Mouse (Mus musculus) hindbrain, embryonic 16.5 days (tissue): Measurements from ENCODE around the gene Siva1. TPM values are rescaled to one million over a fixed set of nuclear protein-coding genes. Genes with fewer than 3 reads are reported as not detected.

Experiments
- ATAC-seq: fragments of 200-750 bp; cut with Nextera tagmentation; 2 replicates; pipeline ENCODE4 v1.8.0; 2017; ENCODE audit warnings: moderate TSS enrichment, moderate library complexity
- H3K27ac ChIP-seq: fragments of 300-500 bp; sonication (generic); 2 replicates; pipeline ENCODE4 v1.5.1; 2014; ENCODE audit warnings: low read depth, mild to moderate bottlenecking, control low read depth, low read length, moderate library complexity
- H3K27me3 ChIP-seq: fragments of 300-500 bp; sonication (generic); replicated peaks from 2 replicates; pipeline ENCODE4 v1.6.1; 2014; ENCODE audit warnings: low read length; ENCODE audit not compliant: control insufficient read depth, insufficient read depth
- H3K36me3 ChIP-seq: fragments of 300-500 bp; sonication (generic); 2 replicates; pipeline ENCODE4 v1.6.1; 2014; ENCODE audit warnings: mild to moderate bottlenecking, low read length, moderate library complexity, mixed read lengths; ENCODE audit not compliant: control insufficient read depth, insufficient read depth
- H3K4me1 ChIP-seq: fragments of 300-500 bp; sonication (generic); 2 replicates; pipeline ENCODE4 v1.6.1; 2014; ENCODE audit warnings: low read depth, low read length; ENCODE audit not compliant: control insufficient read depth, insufficient read depth
- H3K4me2 ChIP-seq: fragments of 300-500 bp; sonication (generic); 2 replicates; pipeline ENCODE4 v1.6.1; 2014; ENCODE audit warnings: mild to moderate bottlenecking, low read length, control low read depth, moderate library complexity
- H3K4me3 ChIP-seq: fragments of 300-500 bp; sonication (generic); 2 replicates; pipeline ENCODE4 v1.5.1; 2014; ENCODE audit warnings: mild to moderate bottlenecking, low read length, control low read depth, moderate library complexity
- H3K9ac ChIP-seq: fragments of 300-500 bp; sonication (generic); 2 replicates; pipeline ENCODE4 v1.6.1; 2014; ENCODE audit warnings: low read depth, mild to moderate bottlenecking, control low read depth, low read length, moderate library complexity
- H3K9me3 ChIP-seq: fragments of 300-500 bp; sonication (generic); 2 replicates; pipeline ENCODE4 v1.6.1; 2014; ENCODE audit warnings: mild to moderate bottlenecking, low read length, moderate library complexity; ENCODE audit not compliant: control insufficient read depth
- whole genome bisulfite sequencing: fragments of 180-500 bp; shearing (Covaris S2); extraction: QIAGEN DNeasy Blood & Tissue Kit; methylation state at CpG from one replicate; pipeline ENCODE4 v1.1.7; 2014; 5-methylcytosine and 5-hydroxymethylcytosine counted together
- polyA plus RNA-seq: library from polyadenylated mRNA; unstranded; fragments of >200 nt; fragmentation: Nextera tagmentation; extraction: Ambion mirVana; gene quantifications from 2 replicates; pipeline ENCODE4 v1.2.1, GENCODE M21; 2015

Siva1 gene
- polyA plus RNA-seq, 1 experiment from 2014 or later = 48.1 TPM

GRCm38 (mm10) chr12:112667619-112668297 lies 23.3 kb downstream of the Siva1 start:
- Histone ChIP-seq H3K4me1 (peaks cover 71% of the 10 kb centered on the region), H3K9ac (0 out of 2 replicates have a peak overlapping the region, but pooled peaks have one; percentile 23)
- WGBS = 70% methylated on average over 10 of the region's 10 CpGs

DNA sequence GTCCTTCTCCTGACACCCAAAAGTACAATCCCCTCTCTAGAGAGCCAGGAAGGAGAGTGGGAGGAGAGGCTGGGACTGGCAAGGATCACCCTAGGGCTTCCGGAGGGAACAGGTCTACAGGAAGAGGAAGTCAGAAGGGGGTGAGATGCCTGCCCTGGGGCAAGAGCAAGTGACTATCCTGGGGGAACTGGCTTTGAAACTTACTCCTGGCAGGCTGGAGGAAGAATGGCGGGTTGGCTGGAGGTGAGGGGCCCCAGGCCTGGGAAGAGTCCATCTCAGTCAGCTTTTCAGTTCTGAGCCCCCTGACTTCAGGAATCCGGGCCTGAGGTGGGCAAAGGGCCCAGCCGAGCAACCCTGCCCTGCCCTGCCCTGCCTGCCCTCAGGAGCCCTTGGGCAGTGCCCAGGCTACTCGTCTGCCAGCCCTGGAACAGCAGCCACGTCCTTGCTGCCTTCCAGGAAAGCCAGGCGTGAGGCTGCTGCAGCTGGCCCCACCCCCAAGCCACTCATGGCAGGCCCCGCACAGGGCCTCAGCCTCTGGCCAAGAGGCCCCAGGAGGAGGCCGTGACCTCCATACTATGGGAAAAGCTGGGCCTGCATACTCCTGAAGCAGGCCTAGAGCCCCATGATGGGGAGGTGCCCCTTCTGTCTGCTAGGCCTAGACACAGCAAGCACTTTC lies 26.4 kb downstream of the Siva1 start:
- no peak for ATAC-seq
- Histone ChIP-seq H3K4me2 (peak overlapping the region; percentile 98), H3K27me3 (no peaks in the 10 kb centered on the region), H3K9ac (no peak overlapping the region), H3K4me1 (peaks cover 56% of the 10 kb centered on the region), H3K4me3 (no peak overlapping the region), H3K9me3 (no peaks in the 10 kb centered on the region), H3K27ac (peak overlapping the region; percentile 16; the same call in 1 of the 2 replicates), H3K36me3 (peaks cover 23% of the 10 kb centered on the region)
- WGBS = 41% methylated on average over 9 of the region's 9 CpGs

More at GRCm38 (mm10) chr12:112667619-112668297, 23.3 kb downstream of the Siva1 start:
- no peaks in the 10 kb centered on the region for H3K9me3 ChIP-seq
- H3K27ac ChIP-seq = peak overlapping the region; percentile 35; the same call in 1 of the 2 replicates
- H3K4me2 ChIP-seq = no peak overlapping the region; the same call in 1 of the 2 replicates
- ATAC-seq = no peak
- no peaks in the 10 kb centered on the region for H3K27me3 ChIP-seq
- no peak overlapping the region for H3K4me3 ChIP-seq
- peaks cover 23% of the 10 kb centered on the region for H3K36me3 ChIP-seq

DNA sequence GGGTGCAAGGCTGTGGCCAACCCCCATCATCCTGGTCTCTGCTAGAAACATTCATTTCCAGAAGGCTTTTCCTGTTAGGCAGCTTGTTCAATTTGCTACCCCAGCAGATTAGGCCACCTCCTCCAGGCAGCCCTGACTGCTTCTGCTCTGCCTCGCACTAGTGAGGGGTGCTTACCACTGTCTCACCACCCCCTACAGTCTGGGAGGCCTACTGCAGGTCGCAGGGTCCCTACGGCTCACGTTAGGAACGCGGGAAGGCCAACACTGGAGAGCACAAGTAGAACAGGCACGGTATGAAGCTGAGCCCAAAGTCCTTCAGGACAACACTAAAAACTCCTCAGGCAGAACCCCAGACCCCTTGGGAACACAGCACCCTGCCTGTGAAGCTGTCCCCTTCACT lies 27.4 kb downstream of the Siva1 start:
- Histone ChIP-seq H3K9me3 (no peaks in the 10 kb centered on the region), H3K4me3 (no peak overlapping the region), H3K9ac (peak overlapping the region; percentile 100; the same call in 1 of the 2 replicates), H3K27ac (no peak overlapping the region), H3K4me1 (peaks cover 47% of the 10 kb centered on the region), H3K4me2 (peak overlapping the region; percentile 98), H3K27me3 (no peaks in the 10 kb centered on the region), H3K36me3 (peaks cover 23% of the 10 kb centered on the region)
- WGBS = 84% methylated on average over 7 of the region's 7 CpGs
- no peak for ATAC-seq

GRCm38 (mm10) chr12:112672744-112673575 lies 28.5 kb downstream of the Siva1 start:
- peak; percentile 21; the same call in 1 of the 2 replicates for ATAC-seq
- H3K4me2 ChIP-seq = peak overlapping the region; percentile 98
- H3K9ac ChIP-seq = peak overlapping the region; percentile 100
- H3K9me3 ChIP-seq = no peaks in the 10 kb centered on the region
- H3K27me3 ChIP-seq = no peaks in the 10 kb centered on the region
- H3K4me3 ChIP-seq = peak overlapping the region; percentile 96
- peaks cover 40% of the 10 kb centered on the region for H3K4me1 ChIP-seq
- H3K27ac ChIP-seq = peak overlapping the region; percentile 94
- 5% methylated on average over 16 of the region's 21 CpGs for WGBS
- H3K36me3 ChIP-seq = peaks cover 16% of the 10 kb centered on the region

- Histone ChIP-seq H3K4me2 (peak overlapping the region; percentile 98), H3K9ac (peak overlapping the region; percentile 100), H3K27ac (peak overlapping the region; percentile 94), H3K4me1 (peaks cover 43% of the 10 kb centered on the region), H3K9me3 (no peaks in the 10 kb centered on the region), H3K4me3 (peak overlapping the region; percentile 96), H3K36me3 (peaks cover 13% of the 10 kb centered on the region), H3K27me3 (0 out of 2 replicates have a peak, but pooled peaks cover 2% of the 10 kb centered on the region)
- 1% methylated on average over 38 of the region's 68 CpGs for WGBS
- peak; percentile 5; the same call in 1 of the 2 replicates for ATAC-seq
These were observed 29.2 kb downstream of the Siva1 start for GRCm38 (mm10) chr12:112673576-112674091.

DNA sequence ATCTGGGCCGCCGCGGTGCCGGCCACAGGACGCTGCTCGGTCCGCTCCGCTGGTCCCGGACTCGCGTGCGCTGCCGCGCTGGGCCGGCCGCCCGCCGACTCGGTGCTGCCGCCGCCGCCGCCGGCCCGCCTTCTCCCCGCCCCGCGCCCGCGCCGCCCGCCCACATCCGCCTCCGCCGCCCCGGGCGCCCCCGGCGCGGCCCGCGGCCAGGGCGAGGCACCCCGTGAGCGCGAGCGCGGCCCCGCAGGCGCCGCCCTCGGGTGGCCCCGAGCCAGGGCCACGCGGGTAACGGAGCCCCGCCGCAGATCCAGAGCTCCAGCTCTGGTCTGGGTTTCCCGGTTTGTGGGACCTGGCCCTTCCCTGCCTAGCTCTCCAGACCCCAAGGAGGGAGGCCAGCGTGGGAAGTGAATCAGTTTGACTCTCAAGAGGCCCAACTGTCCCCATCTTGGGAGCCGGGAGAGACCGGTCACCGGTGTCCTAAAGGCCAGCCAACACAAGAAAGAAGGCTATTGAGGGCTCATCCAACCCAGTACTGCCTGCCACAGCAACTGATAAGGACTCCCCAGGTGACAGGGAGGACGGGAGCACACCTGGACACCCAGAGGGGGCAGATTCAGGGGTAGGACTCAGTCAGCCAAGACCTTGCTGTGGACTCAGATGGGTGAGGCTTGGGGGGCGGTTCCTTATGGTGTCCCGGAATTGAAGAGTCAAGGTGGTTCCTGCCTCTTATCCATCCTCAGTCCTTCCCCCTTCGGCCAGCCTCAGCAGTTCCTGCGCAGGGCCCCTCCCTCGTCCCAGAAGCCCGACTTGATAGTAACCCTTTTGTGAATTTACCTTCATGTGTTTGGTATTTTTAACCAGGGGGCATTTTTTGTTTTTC lies 29.9 kb downstream of the Siva1 start, which contains the start of gene Akt1:
Gene Akt1, minus strand, starts transcription at position 753 of the 880 bp plus-strand sequence.
- H3K27ac ChIP-seq = peak within 1 kb of the TSS; percentile 94
- H3K9ac ChIP-seq = peak within 1 kb of the TSS; percentile 100
- H3K4me2 ChIP-seq = peak within 1 kb of the TSS; percentile 98
- WGBS = under 1% methylated on average over 30 of the region's 70 CpGs
- H3K4me3 ChIP-seq = peak within 1 kb of the TSS; percentile 96
- peaks cover 6% of the 10 kb centered on the region for H3K36me3 ChIP-seq
- peaks cover 2% of the 10 kb centered on the region; the same call in 1 of the 2 replicates for H3K27me3 ChIP-seq
- no peaks in the 10 kb centered on the region for H3K9me3 ChIP-seq
- ATAC-seq = peak; percentile 24
- peaks cover 48% of the 10 kb centered on the region for H3K4me1 ChIP-seq

GRCm38 (mm10) chr12:112675245-112676035 lies 31.0 kb downstream of the Siva1 start:
- H3K9ac ChIP-seq = peak overlapping the region; percentile 100
- H3K36me3 ChIP-seq = no peaks in the 10 kb centered on the region
- peak overlapping the region; percentile 96 for H3K4me3 ChIP-seq
- peak overlapping the region; percentile 98 for H3K4me2 ChIP-seq
- H3K4me1 ChIP-seq = peaks cover 52% of the 10 kb centered on the region
- peak overlapping the region; percentile 94; the same call in 1 of the 2 replicates for H3K27ac ChIP-seq
- 13% methylated on average over 18 of the region's 18 CpGs for WGBS
- H3K9me3 ChIP-seq = no peaks in the 10 kb centered on the region
- ATAC-seq = peak; percentile 24
- peaks cover 13% of the 10 kb centered on the region for H3K27me3 ChIP-seq
